Mouse (Mus musculus) CH12.LX (cell line): ENCODE measurements around the gene Slc39a8. TPM values are rescaled to one million over a fixed set of nuclear protein-coding genes. Genes with fewer than 3 reads are reported as not detected.

ENCODE experiments used
- DNase-seq: peaks from one replicate; pipeline ENCODE4 v3.0.0-alpha.2; 2013; ENCODE audit errors: extremely low read depth
- H3K27ac ChIP-seq: 2 replicates; pipeline ENCODE4 v1.5.1; 2012; ENCODE audit warnings: low read depth, mild to moderate bottlenecking, control low read depth, moderate library complexity; ENCODE audit not compliant: insufficient read depth
- H3K27me3 ChIP-seq: replicated peaks from 2 replicates; pipeline ENCODE3; 2012; ENCODE audit warnings: inconsistent platforms
- H3K36me3 ChIP-seq, 2 experiments: replicated peaks in 1 of 2; 2 replicates each; pipeline versions ENCODE3 to v1.6.1; 2012; ENCODE audit warnings: inconsistent platforms in 1 of 2, low read length in 1 of 2, mild to moderate bottlenecking in 1 of 2, mixed read lengths in 1 of 2, moderate library complexity in 1 of 2; ENCODE audit not compliant: control insufficient read depth in 1 of 2, insufficient read depth in 1 of 2
- H3K4me1 ChIP-seq, 2 experiments: 2 replicates each; pipeline ENCODE4 v1.6.1; 2012; ENCODE audit warnings: inconsistent platforms in 1 of 2, moderate library complexity in 1 of 2; ENCODE audit not compliant: insufficient read depth in 2 of 2, control insufficient read depth in 1 of 2
- H3K4me2 ChIP-seq: 2 replicates; pipeline ENCODE4 v1.6.1; 2012; ENCODE audit warnings: low read depth, mild to moderate bottlenecking, control low read depth; ENCODE audit not compliant: poor library complexity, insufficient read depth, severe bottlenecking
- H3K4me3 ChIP-seq, 3 experiments: fragments of 150-350 bp in 1 of 3; sonication (generic) in 1 of 3; replicated peaks in 1 of 3; 2 replicates each; pipeline versions ENCODE3 to v1.5.1; 2011 to 2012; ENCODE audit warnings: low read depth in 2 of 3, low read length in 2 of 3, mild to moderate bottlenecking in 2 of 3, moderate library complexity in 2 of 3, control low read depth in 1 of 3, improper control_type of control experiment in 1 of 3, inconsistent platforms in 1 of 3, mixed read lengths in 1 of 3; ENCODE audit not compliant: poor library complexity in 1 of 3
- H3K79me2 ChIP-seq: replicated peaks from 2 replicates; pipeline ENCODE4 v1.6.1; 2012; ENCODE audit warnings: mild to moderate bottlenecking, moderate library complexity; ENCODE audit not compliant: control insufficient read depth, poor library complexity, insufficient read depth, severe bottlenecking; ENCODE audit errors: extremely low read depth
- H3K9ac ChIP-seq: 2 replicates; pipeline ENCODE4 v1.6.1; 2012; ENCODE audit warnings: low read depth, mild to moderate bottlenecking, control low read depth, moderate library complexity; ENCODE audit not compliant: insufficient read depth
- H3K9me3 ChIP-seq: replicated peaks from 2 replicates; pipeline ENCODE3; 2012; ENCODE audit warnings: low read length, inconsistent platforms, mixed read lengths
- CTCF ChIP-seq, 2 experiments: IDR thresholded peaks in 1 of 2; conservative IDR thresholded peaks in 1 of 2; 2 replicates each; pipeline ENCODE4 v1.5.1; 2011 to 2012; ENCODE audit warnings: low read depth in 2 of 2, low read length in 2 of 2, improper control_type of control experiment in 1 of 2, inconsistent platforms in 1 of 2, mild to moderate bottlenecking in 1 of 2, moderate library complexity in 1 of 2
- ETS1 ChIP-seq: conservative IDR thresholded peaks from 2 replicates; pipeline ENCODE4 v1.6.1; 2012; ENCODE audit warnings: low read depth, mild to moderate bottlenecking, inconsistent platforms, low read length, improper control_type of control experiment, moderate library complexity
- GABPA ChIP-seq: IDR thresholded peaks from 2 replicates; pipeline ENCODE4 v1.6.1; 2012; ENCODE audit warnings: low read depth, low read length, improper control_type of control experiment, inconsistent platforms; ENCODE audit not compliant: insufficient replicate concordance
- JUND ChIP-seq: conservative IDR thresholded peaks from 2 replicates; pipeline ENCODE4 v1.6.1; 2011; ENCODE audit warnings: low read depth, low read length, improper control_type of control experiment
- MAFK ChIP-seq: IDR thresholded peaks from 2 replicates; pipeline ENCODE4 v1.6.1; 2011; ENCODE audit warnings: low read length, improper control_type of control experiment; ENCODE audit not compliant: insufficient replicate concordance
- MEF2A ChIP-seq: IDR thresholded peaks from 2 replicates; pipeline ENCODE4 v1.6.1; 2014; ENCODE audit warnings: low read depth, mild to moderate bottlenecking, inconsistent platforms, low read length, improper control_type of control experiment, borderline replicate concordance
- MXI1 ChIP-seq: IDR thresholded peaks from 2 replicates; pipeline ENCODE4 v1.6.1; 2011; ENCODE audit warnings: mild to moderate bottlenecking, low read depth, low read length, improper control_type of control experiment
- NELFE ChIP-seq: IDR thresholded peaks from 2 replicates; pipeline ENCODE4 v1.6.1; 2011; ENCODE audit warnings: low read depth, low read length, improper control_type of control experiment
- PAX5 ChIP-seq: IDR thresholded peaks from 2 replicates; pipeline ENCODE4 v1.6.1; 2012; ENCODE audit warnings: low read length, inconsistent platforms, mixed read lengths
- POLR2AphosphoS2 ChIP-seq: IDR thresholded peaks from 2 replicates; pipeline ENCODE4 v1.6.1; 2011; ENCODE audit warnings: low read depth, low read length, improper control_type of control experiment
- RAD21 ChIP-seq: IDR thresholded peaks from 2 replicates; pipeline ENCODE4 v1.6.1; 2011; ENCODE audit warnings: low read depth, mild to moderate bottlenecking, low read length, improper control_type of control experiment, moderate library complexity
- RCOR1 ChIP-seq: conservative IDR thresholded peaks from 2 replicates; pipeline ENCODE4 v1.6.1; 2012; ENCODE audit warnings: low read depth, mild to moderate bottlenecking, inconsistent platforms, low read length, improper control_type of control experiment
- SMC3 ChIP-seq: IDR thresholded peaks from 2 replicates; pipeline ENCODE4 v1.6.1; 2011; ENCODE audit warnings: low read depth, low read length, improper control_type of control experiment
- TBP ChIP-seq: conservative IDR thresholded peaks from 2 replicates; pipeline ENCODE4 v1.6.1; 2011; ENCODE audit warnings: low read depth, low read length, improper control_type of control experiment
- UBTF ChIP-seq: IDR thresholded peaks from 2 replicates; pipeline ENCODE4 v1.6.1; 2012; ENCODE audit warnings: low read depth, mild to moderate bottlenecking, inconsistent platforms, low read length, improper control_type of control experiment, moderate library complexity
- USF1 ChIP-seq: IDR thresholded peaks from 2 replicates; pipeline ENCODE4 v1.6.1; 2014; ENCODE audit warnings: low read depth, mild to moderate bottlenecking, inconsistent platforms, low read length, improper control_type of control experiment
- USF2 ChIP-seq: conservative IDR thresholded peaks from 2 replicates; pipeline ENCODE4 v1.6.1; 2011; ENCODE audit warnings: low read depth, low read length, improper control_type of control experiment
- ZC3H11A ChIP-seq: IDR thresholded peaks from 2 replicates; pipeline ENCODE4 v1.6.1; 2012; ENCODE audit warnings: low read depth, mild to moderate bottlenecking, inconsistent platforms, low read length, improper control_type of control experiment
- ZKSCAN1 ChIP-seq: IDR thresholded peaks from 2 replicates; pipeline ENCODE4 v1.6.1; 2012; ENCODE audit warnings: low read depth, inconsistent platforms, low read length, improper control_type of control experiment, borderline replicate concordance
- ZMIZ1 ChIP-seq: IDR thresholded peaks from 2 replicates; pipeline ENCODE4 v1.6.1; 2012; ENCODE audit warnings: low read depth, mild to moderate bottlenecking, inconsistent platforms, low read length, improper control_type of control experiment
- ZNF384 ChIP-seq: IDR thresholded peaks from 2 replicates; pipeline ENCODE4 v1.6.1; 2012; ENCODE audit warnings: low read depth, low read length, improper control_type of control experiment, inconsistent platforms
- dilution Hi-C: fragments of 300-500 bp; cut with MboI; formaldehyde crosslinking; loops from 2 replicates; pipeline ENCODE4 v1.14.3; 2020; ENCODE audit warnings: low sequenced_read_pairs; ENCODE audit not compliant: extremely low pct_unique_long_range_greater_than_20kb, extremely low pct_ligation_motif_present
- in situ Hi-C: fragments of 300-500 bp; cut with MboI; formaldehyde crosslinking; loops from 3 replicates; pipeline ENCODE4 v1.14.3; 2019; ENCODE audit warnings: low sequenced_read_pairs, low pct_ligation_motif_present, low pct_unique_long_range_greater_than_20kb, mixed read lengths
- polyA plus RNA-seq: library from polyadenylated mRNA; unstranded; fragments of >175 nt; gene quantifications from 2 replicates; pipeline ENCODE4 v1.2.1, GENCODE M21; 2012; ENCODE audit warnings: low read depth; ENCODE audit not compliant: insufficient read length
- total RNA-seq, 2 experiments: library from RNA; depleted of rRNA; stranded (reverse); fragments of 300-350 nt in 1 of 2; fragments of >200 nt in 1 of 2; gene quantifications; 2 replicates each; pipeline ENCODE4 v1.2.3; 2012 to 2014

Slc39a8 gene
- total and polyA plus RNA-seq, 3 experiments, result 0.30 to 1.2 (median 0.64) TPM

GRCm38 (mm10) chr3:135886659-135887027, 61.6 kb downstream of the Slc39a8 start (continued):
- TF ChIP-seq ETS1 (no peak), RAD21 (no peak; the same call in none of the 2 replicates), USF2 (no peak), UBTF (no peak), CTCF (conservative IDR thresholded peaks at IDR 0.05 in 1 of 2, IDR thresholded peaks at IDR 0.05 in 1 of 2; ENCODE audit: low read depth in 2 of 2, low read length in 2 of 2) (peak; percentile 97 to 98), MXI1 (0 out of 2 replicates have a peak, but pooled peaks have one; percentile 41), SMC3 (peak; percentile 88)
- TF ChIP-seq, all 38 proteins: peak for 13

GRCm38 (mm10) chr3:135887033-135887855, 62.2 kb downstream of the Slc39a8 start:
- Histone ChIP-seq H3K27ac (no peak overlapping the region), H3K9me3 (no peaks in the 10 kb centered on the region), H3K27me3 (no peaks in the 10 kb centered on the region), H3K79me2 (no peaks in the 10 kb centered on the region), H3K4me2 (peak overlapping the region; percentile 14; the same call in 1 of the 2 replicates), H3K4me1 (peaks cover 0 to 7% of the 10 kb centered on the region in 2 experiments; a peak in 1 of 4 replicates), H3K9ac (no peak overlapping the region), H3K4me3 (no peak overlapping the region), H3K36me3 (no peaks in the 10 kb centered on the region)
- TF ChIP-seq POLR2AphosphoS2 (no peak), USF1 (no peak), ZMIZ1 (no peak)
- dilution Hi-C loops, result no loop called here
- in situ Hi-C loops, result loop anchor here (10.0 to 25.0 kb wide), 3 partner anchors 778 to 1525 kb away; no protein-coding TSS in a partner anchor
- no peak for DNase-seq

- no peak for TF ChIP-seq MAFK
- no peak for TF ChIP-seq RCOR1
- TF ChIP-seq ZKSCAN1, result no peak
- TF ChIP-seq ZMIZ1, result no peak
- no peak for TF ChIP-seq NELFE
- no peak for TF ChIP-seq GABPA
- TF ChIP-seq ETS1, result no peak
- no peak for TF ChIP-seq JUND
- no peak for TF ChIP-seq POLR2AphosphoS2
- TF ChIP-seq CTCF (conservative IDR thresholded peaks at IDR 0.05 in 1 of 2, IDR thresholded peaks at IDR 0.05 in 1 of 2; ENCODE audit: low read depth in 2 of 2, low read length in 2 of 2), result no peak
- no peak for TF ChIP-seq MEF2A
- TF ChIP-seq PAX5, result no peak
- no peak for TF ChIP-seq TBP
- no peak for TF ChIP-seq ZC3H11A
- TF ChIP-seq ZNF384, result no peak
- no peak for TF ChIP-seq USF1
- no peak for TF ChIP-seq RAD21
- TF ChIP-seq, all 38 proteins: peak for 0
- peaks cover 0 to 7% of the 10 kb centered on the region in 2 experiments; a peak in 1 of 4 replicates for H3K4me1 ChIP-seq
- no peak overlapping the region for H3K4me3 ChIP-seq
- no peak overlapping the region for H3K4me2 ChIP-seq
- no peaks in the 10 kb centered on the region for H3K9me3 ChIP-seq
- no peak overlapping the region for H3K9ac ChIP-seq
- no peaks in the 10 kb centered on the region for H3K27me3 ChIP-seq
- H3K79me2 ChIP-seq, result no peaks in the 10 kb centered on the region
- no peaks in the 10 kb centered on the region for H3K36me3 ChIP-seq
- no peak overlapping the region for H3K27ac ChIP-seq
- dilution Hi-C loops, result no loop called here
- DNase-seq, result no peak
- in situ Hi-C loops, result loop anchor here (10.0 to 25.0 kb wide), 3 partner anchors 777 to 1524 kb away; no protein-coding TSS in a partner anchor
Observed at GRCm38 (mm10) chr3:135887856-135888155, 62.7 kb downstream of the Slc39a8 start.
